Mouse (Mus musculus) small intestine, adult 2 months (tissue): ENCODE data around the gene Ppargc1a.

Experiments used
- CTCF ChIP-seq: fragments of 200-500 bp; IDR thresholded peaks from 2 replicates; pipeline ENCODE4 v1.5.1; 2012; ENCODE audit warnings: low read depth, mild to moderate bottlenecking, control low read depth, inconsistent platforms, low read length, moderate library complexity, mixed read lengths; ENCODE audit not compliant: insufficient replicate concordance, insufficient read length; ENCODE audit errors: extremely low read depth
- POLR2A ChIP-seq: fragments of 200-500 bp; IDR thresholded peaks from 2 replicates; pipeline ENCODE4 v1.6.1; 2012; ENCODE audit warnings: low read depth, mild to moderate bottlenecking, control low read depth, inconsistent platforms, low read length, moderate library complexity

GRCm38 (mm10) chr5:51586187-51586586, 18.7 kb upstream of the Ppargc1a start:
- TF ChIP-seq CTCF (peak; percentile 23; the same call in 1 of the 2 replicates), POLR2A (no peak)
